Mouse (Mus musculus) limb, embryonic 11.5 days (tissue): ENCODE data around the gene Car11. TPM values are rescaled to one million over a fixed set of nuclear protein-coding genes. Genes with fewer than 3 reads are reported as not detected.

Experiments
- ATAC-seq: fragments of 200-750 bp; cut with Nextera tagmentation; 2 replicates; pipeline ENCODE4 v1.8.0; 2017; ENCODE audit warnings: low read depth; ENCODE audit not compliant: insufficient number of reproducible peaks, low FRiP score, low TSS enrichment
- DNase-seq: peaks from one replicate; pipeline ENCODE4 v3.0.0-alpha.2; 2015; ENCODE audit warnings: low spot score
- H3K27ac ChIP-seq: fragments of 300-500 bp; sonication (generic); replicated peaks from 2 replicates; pipeline ENCODE4 v1.5.1; 2014; ENCODE audit warnings: low read depth, mild to moderate bottlenecking, low read length
- H3K27me3 ChIP-seq: fragments of 300-500 bp; sonication (generic); 2 replicates; pipeline ENCODE4 v1.6.1; 2014; ENCODE audit warnings: mild to moderate bottlenecking, low read length, mixed read lengths; ENCODE audit not compliant: control insufficient read depth, insufficient read depth
- H3K36me3 ChIP-seq: fragments of 300-500 bp; sonication (generic); 2 replicates; pipeline ENCODE4 v1.6.1; 2014; ENCODE audit warnings: mild to moderate bottlenecking, low read length, moderate library complexity, mixed read lengths; ENCODE audit not compliant: control insufficient read depth, insufficient read depth
- H3K4me1 ChIP-seq: fragments of 300-500 bp; sonication (generic); 2 replicates; pipeline ENCODE4 v1.6.1; 2014; ENCODE audit warnings: low read length, mixed read lengths; ENCODE audit not compliant: control insufficient read depth, insufficient read depth
- H3K4me2 ChIP-seq: fragments of 300-500 bp; sonication (generic); 2 replicates; pipeline ENCODE4 v1.6.1; 2014; ENCODE audit warnings: low read depth, mild to moderate bottlenecking, moderate library complexity; ENCODE audit not compliant: severe bottlenecking
- H3K4me3 ChIP-seq: fragments of 300-500 bp; sonication (generic); 2 replicates; pipeline ENCODE4 v1.5.1; 2014; ENCODE audit warnings: low read depth, low read length
- H3K9ac ChIP-seq: fragments of 300-500 bp; sonication (generic); 2 replicates; pipeline ENCODE4 v1.6.1; 2014; ENCODE audit warnings: mild to moderate bottlenecking, low read length
- H3K9me3 ChIP-seq: fragments of 300-500 bp; sonication (generic); 2 replicates; pipeline ENCODE4 v1.6.1; 2016; ENCODE audit warnings: low read length; ENCODE audit not compliant: control insufficient read depth
- WGBS: fragments of 180-500 bp; shearing (Covaris S2); extraction: QIAGEN DNeasy Blood & Tissue Kit; methylation state at CpG from one replicate; pipeline ENCODE4 v1.1.7; 2014; 5-methylcytosine and 5-hydroxymethylcytosine counted together
- polyA plus RNA-seq: library from polyadenylated mRNA; unstranded; fragments of >200 nt; fragmentation: Nextera tagmentation; extraction: Ambion mirVana; gene quantifications from 2 replicates; pipeline ENCODE4 v1.2.1, GENCODE M21; 2014

Car11 gene
- polyA plus RNA-seq, 1 experiment from 2014 or later = 5.5 TPM

DNA sequence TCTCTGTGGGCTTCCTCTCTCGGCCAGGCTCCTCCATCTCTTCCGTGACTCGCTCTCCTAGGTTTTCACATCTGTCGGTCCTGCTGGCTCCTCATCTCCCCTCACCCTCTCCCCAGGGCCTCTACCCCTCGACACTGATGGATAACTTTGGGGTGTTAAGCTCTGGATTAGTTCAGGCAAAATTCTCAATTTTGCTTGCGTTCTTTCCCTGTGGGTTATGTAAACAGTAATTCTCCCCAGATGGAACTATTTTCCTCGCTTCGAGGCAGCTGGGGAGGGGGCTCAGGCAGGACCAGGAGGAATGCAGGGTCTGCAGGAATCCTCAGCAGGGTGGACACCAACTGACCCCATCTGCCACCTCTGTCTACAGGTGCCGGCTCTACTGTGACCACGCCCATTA, 13.8 kb upstream of the Car11 start:
- DNase-seq = no peak
- H3K9ac ChIP-seq = 0 out of 2 replicates have a peak overlapping the region, but pooled peaks have one; percentile 27
- no peak overlapping the region for H3K4me3 ChIP-seq
- H3K27me3 ChIP-seq = no peaks in the 10 kb centered on the region
- H3K9me3 ChIP-seq = no peaks in the 10 kb centered on the region
- WGBS = 33% methylated on average over 10 of the region's 10 CpGs
- no peak overlapping the region for H3K27ac ChIP-seq
- no peaks in the 10 kb centered on the region for H3K36me3 ChIP-seq
- ATAC-seq = no peak
- H3K4me1 ChIP-seq = peaks cover 5% of the 10 kb centered on the region
- H3K4me2 ChIP-seq = 0 out of 2 replicates have a peak overlapping the region, but pooled peaks have one; percentile 17

DNA sequence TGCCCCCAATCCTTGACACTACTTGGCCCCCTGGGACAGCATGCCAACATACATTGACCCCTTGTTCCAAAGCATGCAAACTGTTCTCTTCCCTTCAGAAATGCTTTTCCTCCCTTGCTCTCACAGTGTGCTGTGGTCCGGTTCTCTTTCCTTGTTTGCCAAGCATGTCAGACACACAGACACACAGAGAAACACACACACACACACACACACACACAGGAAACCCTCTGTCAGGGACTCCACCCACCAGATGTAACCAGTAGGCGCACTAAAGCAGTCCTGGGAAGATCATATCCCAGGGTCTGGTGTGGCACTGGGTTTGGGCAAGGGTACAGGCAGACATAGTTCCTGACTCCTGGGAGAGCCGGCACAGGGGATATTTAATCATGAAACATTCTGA, 12.8 kb upstream of the Car11 start:
- H3K9me3 ChIP-seq = no peaks in the 10 kb centered on the region
- no peaks in the 10 kb centered on the region for H3K36me3 ChIP-seq
- DNase-seq (no peak), ATAC-seq (no peak)
- H3K4me1 ChIP-seq = peaks cover 5% of the 10 kb centered on the region
- H3K27me3 ChIP-seq = no peaks in the 10 kb centered on the region
- H3K9ac ChIP-seq = no peak overlapping the region
- 85% methylated on average over 3 of the region's 3 CpGs for WGBS
- no peak overlapping the region for H3K4me2 ChIP-seq
- H3K27ac ChIP-seq = no peak overlapping the region
- H3K4me3 ChIP-seq = no peak overlapping the region

DNA sequence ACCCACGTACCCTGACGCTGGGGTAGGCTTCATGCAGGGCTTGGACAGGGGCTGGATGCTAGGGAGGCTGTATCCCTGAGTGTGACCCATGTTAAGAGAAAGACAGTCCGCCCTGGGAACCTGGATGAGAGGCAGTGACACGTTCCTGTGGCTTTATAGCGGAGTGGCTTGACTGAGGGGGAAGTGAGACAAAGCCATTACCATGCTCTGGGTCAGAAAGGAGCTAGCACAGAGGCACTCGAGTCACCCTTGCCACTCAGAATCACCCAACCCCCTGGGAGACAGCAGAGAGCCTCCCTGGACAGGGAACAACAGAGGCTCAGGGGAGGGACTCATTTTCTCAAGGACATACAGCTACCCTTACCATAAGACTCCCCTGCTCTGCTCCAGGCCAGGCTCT, 10.5 kb upstream of the Car11 start:
- no peak overlapping the region for H3K9ac ChIP-seq
- no peaks in the 10 kb centered on the region for H3K9me3 ChIP-seq
- no peak overlapping the region for H3K4me2 ChIP-seq
- H3K4me1 ChIP-seq = peaks cover 5% of the 10 kb centered on the region
- H3K36me3 ChIP-seq = no peaks in the 10 kb centered on the region
- DNase-seq (no peak), ATAC-seq (no peak)
- 56% methylated on average over 6 of the region's 6 CpGs for WGBS
- no peaks in the 10 kb centered on the region for H3K27me3 ChIP-seq
- no peak overlapping the region for H3K4me3 ChIP-seq
- H3K27ac ChIP-seq = no peak overlapping the region

GRCm38 (mm10) chr7:45689800-45690199, 9.8 kb upstream of the Car11 start:
- ATAC-seq = no peak
- WGBS = 78% methylated on average over 11 of the region's 11 CpGs
- no peaks in the 10 kb centered on the region for H3K27me3 ChIP-seq
- H3K4me2 ChIP-seq = no peak overlapping the region
- peaks cover 5% of the 10 kb centered on the region for H3K4me1 ChIP-seq
- H3K9me3 ChIP-seq = no peaks in the 10 kb centered on the region
- H3K4me3 ChIP-seq = no peak overlapping the region
- no peaks in the 10 kb centered on the region for H3K36me3 ChIP-seq
- H3K9ac ChIP-seq = no peak overlapping the region
- H3K27ac ChIP-seq = no peak overlapping the region
- DNase-seq = no peak

DNA sequence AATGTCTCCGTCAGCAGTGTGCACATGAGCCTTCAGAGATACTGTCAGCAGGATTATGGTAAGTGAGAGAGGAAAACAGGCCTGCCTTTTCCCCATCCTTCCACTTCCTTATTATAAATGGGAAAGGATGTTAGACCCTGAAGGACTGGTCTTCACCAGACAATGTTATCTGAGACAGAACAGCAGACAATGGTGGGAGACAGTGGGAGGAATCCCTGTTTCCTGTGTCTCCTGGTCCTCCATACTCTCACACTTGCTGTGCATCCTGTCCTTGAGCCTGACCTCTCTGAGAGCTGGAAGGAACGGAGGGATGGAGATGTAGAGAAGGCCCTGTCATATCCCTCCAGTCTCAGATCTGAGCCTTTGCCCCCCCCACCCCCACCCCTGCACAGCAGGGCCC, 7.3 kb upstream of the Car11 start:
- 77% methylated on average over 2 of the region's 2 CpGs for WGBS
- Histone ChIP-seq H3K9ac (no peak overlapping the region), H3K9me3 (no peaks in the 10 kb centered on the region), H3K4me3 (no peak overlapping the region), H3K4me1 (no peaks in the 10 kb centered on the region), H3K4me2 (no peak overlapping the region), H3K36me3 (no peaks in the 10 kb centered on the region), H3K27me3 (no peaks in the 10 kb centered on the region), H3K27ac (no peak overlapping the region)
- DNase-seq (no peak), ATAC-seq (no peak)

DNA sequence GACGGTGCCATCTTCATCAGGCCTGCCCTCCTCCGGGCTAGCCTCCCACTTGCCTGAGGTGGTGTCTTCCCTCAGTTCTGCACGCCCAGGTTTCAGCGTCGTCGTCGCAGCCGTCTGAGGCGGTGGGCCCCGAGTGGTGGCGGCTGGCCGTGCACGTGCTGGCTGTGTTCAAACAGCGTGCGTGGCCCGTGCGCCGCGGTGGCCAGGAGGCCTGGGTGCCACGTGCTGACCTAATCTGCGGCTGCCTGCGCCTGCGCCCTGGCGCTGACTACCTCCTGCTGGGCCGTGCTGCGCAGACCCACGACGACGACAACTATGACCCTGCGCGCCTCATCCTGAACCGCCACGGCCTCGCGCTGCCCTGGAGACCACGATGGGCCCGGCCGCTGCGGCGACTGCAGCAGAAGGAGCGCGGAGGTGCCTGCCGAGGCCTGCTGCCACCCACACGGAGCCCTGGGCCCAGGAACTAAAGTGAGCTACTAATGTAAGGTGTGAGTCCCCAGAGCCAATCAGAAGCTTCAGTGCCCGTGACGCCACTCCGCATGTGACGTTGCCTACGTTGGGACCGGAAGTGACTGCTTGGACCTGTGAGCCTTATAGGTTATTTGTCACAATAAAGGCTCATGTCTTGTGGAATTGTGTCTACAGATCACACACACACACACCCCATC, 5.6 kb upstream of the Car11 start, which contains the start of gene Sec1:
Gene Sec1, minus strand, starts transcription at position 482 of the 671 bp plus-strand sequence.
- ATAC-seq (no peak), DNase-seq (no peak)
- H3K4me1 ChIP-seq = no peaks in the 10 kb centered on the region
- H3K9me3 ChIP-seq = no peaks in the 10 kb centered on the region
- no peak within 1 kb of the TSS for H3K9ac ChIP-seq
- peaks cover 9% of the 10 kb centered on the region for H3K27me3 ChIP-seq
- H3K4me2 ChIP-seq = no peak within 1 kb of the TSS
- WGBS = 88% methylated on average over 50 of the region's 50 CpGs
- H3K4me3 ChIP-seq = no peak within 1 kb of the TSS
- no peaks in the 10 kb centered on the region for H3K36me3 ChIP-seq
- H3K27ac ChIP-seq = no peak within 1 kb of the TSS; the same call in 1 of the 2 replicates

DNA sequence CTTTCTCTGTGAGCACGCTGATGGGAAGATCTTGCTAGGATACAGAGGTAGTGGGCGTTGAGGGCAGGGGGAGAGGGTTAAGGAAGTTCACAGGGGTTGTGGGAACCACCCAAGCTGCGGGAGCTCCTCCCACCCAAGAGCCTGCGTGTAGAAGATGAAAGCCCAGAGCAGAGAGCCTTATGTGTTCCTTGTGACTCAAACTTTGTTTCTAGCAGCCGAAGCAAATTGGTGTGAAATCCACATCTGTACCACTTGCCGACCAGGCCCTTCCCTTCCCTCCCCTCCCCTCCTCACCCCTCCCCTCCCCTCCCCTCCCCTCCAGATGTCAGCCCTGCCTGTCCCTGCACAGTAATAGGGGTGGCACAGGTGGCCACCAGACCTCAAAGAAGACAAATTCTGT, 4.5 kb upstream of the Car11 start:
- Histone ChIP-seq H3K4me3 (no peak overlapping the region), H3K27ac (no peak overlapping the region; the same call in 1 of the 2 replicates), H3K4me1 (peaks cover 2% of the 10 kb centered on the region; the same call in 1 of the 2 replicates), H3K27me3 (peaks cover 19% of the 10 kb centered on the region), H3K36me3 (no peaks in the 10 kb centered on the region), H3K4me2 (no peak overlapping the region), H3K9me3 (no peaks in the 10 kb centered on the region), H3K9ac (no peak overlapping the region)
- DNase-seq (peak; percentile 43), ATAC-seq (0 out of 2 replicates have a peak, but pooled peaks have one; percentile 14)
- WGBS = 6% methylated on average over 6 of the region's 6 CpGs

DNA sequence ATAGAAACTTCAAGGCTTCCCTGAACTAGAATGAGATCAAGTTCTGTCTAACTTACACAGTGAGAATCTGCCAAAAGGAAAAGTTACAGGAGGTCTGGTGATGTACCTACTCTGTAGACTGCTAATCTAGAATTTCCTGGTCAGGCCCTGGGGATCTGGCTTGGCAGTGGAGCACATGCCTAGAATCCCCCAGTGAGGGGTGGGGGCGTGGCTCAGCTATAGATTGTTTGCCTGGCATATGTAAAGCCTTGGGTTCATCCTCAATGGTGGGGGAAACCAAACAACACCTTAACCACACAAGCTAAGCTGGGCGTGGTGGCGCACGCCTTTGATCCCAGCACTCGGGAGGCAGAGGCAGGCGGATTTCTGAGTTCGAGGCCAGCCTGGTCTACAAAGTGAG, 1.7 kb upstream of the Car11 start:
- peaks cover 25% of the 10 kb centered on the region for H3K27me3 ChIP-seq
- ATAC-seq = no peak
- no peak overlapping the region for H3K27ac ChIP-seq
- no peak overlapping the region for H3K4me3 ChIP-seq
- peaks cover 9% of the 10 kb centered on the region; the same call in 1 of the 2 replicates for H3K4me1 ChIP-seq
- no peak for DNase-seq
- H3K4me2 ChIP-seq = no peak overlapping the region
- H3K9me3 ChIP-seq = no peaks in the 10 kb centered on the region
- no peaks in the 10 kb centered on the region for H3K36me3 ChIP-seq
- 89% methylated on average over 7 of the region's 7 CpGs for WGBS
- no peak overlapping the region for H3K9ac ChIP-seq
